Mouse (Mus musculus): ENCODE results near the gene Plcb1. TPM values are rescaled to one million over a fixed set of nuclear protein-coding genes. Genes with fewer than 3 reads are reported as not detected.

Gene Plcb1
- polyA plus RNA-seq, 1 experiment: 0.46 TPM

- TF ChIP-seq GATA1 (IDR thresholded peaks at IDR 0.05; ENCODE audit: borderline replicate concordance, low read length): no peak
- no peak for TF ChIP-seq FLI1 (IDR thresholded peaks at IDR 0.05; ENCODE audit: low read length)
- H3K27me3 ChIP-seq (replicated peaks): no peaks in the 10 kb centered on the region
- H3K9me3 ChIP-seq: no peaks in the 10 kb centered on the region
- H3K36me3 ChIP-seq (replicated peaks; ENCODE audit: low read length): no peaks in the 10 kb centered on the region
- H3K4me1 ChIP-seq: no peaks in the 10 kb centered on the region
- H3K4me3 ChIP-seq (replicated peaks): no peak overlapping the region
These were observed 354.7 kb downstream of the Plcb1 start for GRCm38 (mm10) chr2:135140576-135140975.

GRCm38 (mm10) chr2:135152289-135152688, 366.4 kb downstream of the Plcb1 start:
- Histone ChIP-seq H3K4me1 (peaks cover 16% of the 10 kb centered on the region), H3K36me3 (replicated peaks; ENCODE audit: low read length) (no peaks in the 10 kb centered on the region), H3K9me3 (no peaks in the 10 kb centered on the region), H3K4me3 (replicated peaks) (no peak overlapping the region), H3K27me3 (replicated peaks) (no peaks in the 10 kb centered on the region)
- TF ChIP-seq GATA1 (IDR thresholded peaks at IDR 0.05; ENCODE audit: borderline replicate concordance, low read length): no peak
- TF ChIP-seq FLI1 (IDR thresholded peaks at IDR 0.05; ENCODE audit: low read length): no peak

GRCm38 (mm10) chr2:135153248-135153647, 367.4 kb downstream of the Plcb1 start:
- peaks cover 18% of the 10 kb centered on the region for H3K4me1 ChIP-seq
- TF ChIP-seq FLI1 (IDR thresholded peaks at IDR 0.05; ENCODE audit: low read length) (no peak), GATA1 (IDR thresholded peaks at IDR 0.05; ENCODE audit: borderline replicate concordance, low read length) (no peak)
- H3K4me3 ChIP-seq (replicated peaks): no peak overlapping the region
- H3K27me3 ChIP-seq (replicated peaks): no peaks in the 10 kb centered on the region
- H3K36me3 ChIP-seq (replicated peaks; ENCODE audit: low read length): no peaks in the 10 kb centered on the region
- no peaks in the 10 kb centered on the region for H3K9me3 ChIP-seq

- H3K4me1 ChIP-seq: peaks cover 20% of the 10 kb centered on the region
- H3K27me3 ChIP-seq (replicated peaks): no peaks in the 10 kb centered on the region
- TF ChIP-seq FLI1 (IDR thresholded peaks at IDR 0.05; ENCODE audit: low read length) (no peak), GATA1 (IDR thresholded peaks at IDR 0.05; ENCODE audit: borderline replicate concordance, low read length) (no peak)
- no peaks in the 10 kb centered on the region for H3K36me3 ChIP-seq (replicated peaks; ENCODE audit: low read length)
- peak overlapping the region; percentile 54 for H3K4me3 ChIP-seq (replicated peaks)
- peaks cover 6% of the 10 kb centered on the region; the same call in 1 of the 2 replicates for H3K9me3 ChIP-seq
These were observed 370.2 kb downstream of the Plcb1 start for GRCm38 (mm10) chr2:135156055-135156454.

- H3K4me1 ChIP-seq: peaks cover 31% of the 10 kb centered on the region
- no peaks in the 10 kb centered on the region for H3K27me3 ChIP-seq (replicated peaks)
- H3K9me3 ChIP-seq: peaks cover 6% of the 10 kb centered on the region; the same call in 1 of the 2 replicates
- H3K36me3 ChIP-seq (replicated peaks; ENCODE audit: low read length): no peaks in the 10 kb centered on the region
- TF ChIP-seq GATA1 (IDR thresholded peaks at IDR 0.05; ENCODE audit: borderline replicate concordance, low read length) (no peak), FLI1 (IDR thresholded peaks at IDR 0.05; ENCODE audit: low read length) (no peak)
- no peak overlapping the region for H3K4me3 ChIP-seq (replicated peaks)
These were observed 372.1 kb downstream of the Plcb1 start for GRCm38 (mm10) chr2:135157961-135158360.

- H3K9me3 ChIP-seq: peaks cover 13% of the 10 kb centered on the region
- H3K4me1 ChIP-seq: peaks cover 17% of the 10 kb centered on the region
- TF ChIP-seq FLI1 (IDR thresholded peaks at IDR 0.05; ENCODE audit: low read length) (no peak), GATA1 (IDR thresholded peaks at IDR 0.05; ENCODE audit: borderline replicate concordance, low read length) (no peak)
- H3K27me3 ChIP-seq (replicated peaks): no peaks in the 10 kb centered on the region
- H3K4me3 ChIP-seq (replicated peaks): no peak overlapping the region
- H3K36me3 ChIP-seq (replicated peaks; ENCODE audit: low read length): no peaks in the 10 kb centered on the region
These were observed 375.8 kb downstream of the Plcb1 start for GRCm38 (mm10) chr2:135161673-135162072.

GRCm38 (mm10) chr2:135165512-135165911, 379.6 kb downstream of the Plcb1 start:
- Histone ChIP-seq H3K4me3 (replicated peaks) (no peak overlapping the region), H3K4me1 (peaks cover 13% of the 10 kb centered on the region), H3K36me3 (replicated peaks; ENCODE audit: low read length) (no peaks in the 10 kb centered on the region), H3K9me3 (peaks cover 11% of the 10 kb centered on the region), H3K27me3 (replicated peaks) (no peaks in the 10 kb centered on the region)
- TF ChIP-seq FLI1 (IDR thresholded peaks at IDR 0.05; ENCODE audit: low read length): no peak
- no peak for TF ChIP-seq GATA1 (IDR thresholded peaks at IDR 0.05; ENCODE audit: borderline replicate concordance, low read length)

- H3K36me3 ChIP-seq (replicated peaks; ENCODE audit: low read length): no peaks in the 10 kb centered on the region
- H3K27me3 ChIP-seq (replicated peaks): no peaks in the 10 kb centered on the region
- H3K9me3 ChIP-seq: no peaks in the 10 kb centered on the region
- no peak overlapping the region for H3K4me3 ChIP-seq (replicated peaks)
- no peaks in the 10 kb centered on the region for H3K4me1 ChIP-seq
- no peak for TF ChIP-seq GATA1 (IDR thresholded peaks at IDR 0.05; ENCODE audit: borderline replicate concordance, low read length)
- TF ChIP-seq FLI1 (IDR thresholded peaks at IDR 0.05; ENCODE audit: low read length): no peak
These were observed 389.7 kb downstream of the Plcb1 start for GRCm38 (mm10) chr2:135175544-135175943.

GRCm38 (mm10) chr2:135187659-135188058, 401.8 kb downstream of the Plcb1 start:
- Histone ChIP-seq H3K4me3 (replicated peaks) (no peak overlapping the region), H3K4me1 (no peaks in the 10 kb centered on the region), H3K27me3 (replicated peaks) (no peaks in the 10 kb centered on the region), H3K36me3 (replicated peaks; ENCODE audit: low read length) (no peaks in the 10 kb centered on the region), H3K9me3 (no peaks in the 10 kb centered on the region)
- TF ChIP-seq FLI1 (IDR thresholded peaks at IDR 0.05; ENCODE audit: low read length): no peak
- no peak for TF ChIP-seq GATA1 (IDR thresholded peaks at IDR 0.05; ENCODE audit: borderline replicate concordance, low read length)

GRCm38 (mm10) chr2:135200830-135201229, 415.0 kb downstream of the Plcb1 start:
- no peaks in the 10 kb centered on the region for H3K36me3 ChIP-seq (replicated peaks; ENCODE audit: low read length)
- TF ChIP-seq FLI1 (IDR thresholded peaks at IDR 0.05; ENCODE audit: low read length) (no peak), GATA1 (IDR thresholded peaks at IDR 0.05; ENCODE audit: borderline replicate concordance, low read length) (no peak)
- no peak overlapping the region for H3K4me3 ChIP-seq (replicated peaks)
- H3K9me3 ChIP-seq: peaks cover 7% of the 10 kb centered on the region; the same call in 1 of the 2 replicates
- no peaks in the 10 kb centered on the region for H3K27me3 ChIP-seq (replicated peaks)
- no peaks in the 10 kb centered on the region for H3K4me1 ChIP-seq

GRCm38 (mm10) chr2:135202390-135202789, 416.5 kb downstream of the Plcb1 start:
- Histone ChIP-seq H3K27me3 (replicated peaks) (no peaks in the 10 kb centered on the region), H3K4me3 (replicated peaks) (no peak overlapping the region), H3K36me3 (replicated peaks; ENCODE audit: low read length) (no peaks in the 10 kb centered on the region), H3K9me3 (peaks cover 7% of the 10 kb centered on the region; the same call in 1 of the 2 replicates), H3K4me1 (no peaks in the 10 kb centered on the region)
- TF ChIP-seq FLI1 (IDR thresholded peaks at IDR 0.05; ENCODE audit: low read length) (no peak), GATA1 (IDR thresholded peaks at IDR 0.05; ENCODE audit: borderline replicate concordance, low read length) (no peak)

Data from megakaryocyte, embryonic 14.5 days (primary cell).